Comparison of ENCODE assay signal across 18 mouse cellular contexts in genomic region chr9:96649362-96649761, GRCm38 (mm10). TPM values are rescaled to one million over a fixed set of nuclear protein-coding genes. Genes with fewer than 3 reads are reported as not detected.
DNase-seq lines count a peak whose midpoint lies in the region; TF ChIP-seq lines count a peak whose summit lies in the region.
"Had no signal": no experiment of that assay in that cellular context is flagged by ENCODE, and none has a peak within 500 bp of the region (broad histone marks: within the 10 kb centered on the region; RNA-seq: fewer than 3 reads in every experiment).

No protein-coding gene starts in this region.

- peak; percentile 36 for DNase-seq in heart, adult 11 months
- DNase-seq in heart, adult 18-20 months, result no peak
- peak; percentile 32 for DNase-seq in right cerebral cortex, postnatal 25 days
- DNase-seq in right cerebral cortex, postnatal 14 days, result no peak
- DNase-seq in left cerebral cortex, adult 8-10 months (ENCODE audit: low spot score in 2 of 2), result peak; percentile 18 to 71
- DNase-seq in gastrocnemius, adult 2 months, result no peak
- no peak for DNase-seq in urinary bladder, postnatal 4 days (ENCODE audit: low spot score in 2 of 2)
- DNase-seq: gastrocnemius, postnatal 10 days; heart, adult 2 months; heart, postnatal 14 days; liver, embryonic 13.5 days; lung, adult 2 months; lung, postnatal 14 days had no signal

- intact Hi-C loops in gastrocnemius, adult 2 months (cut with DNase I), result no loop called here

- no peak for TF ChIP-seq CTCF in gastrocnemius, adult 2 months (IDR thresholded peaks at IDR 0.05)

- no peak overlapping the region for H3K4me3 ChIP-seq in gastrocnemius, adult 2 months
- H3K4me3 ChIP-seq: embryonic facial prominence, embryonic 10.5 days; forebrain, embryonic 15.5 days; heart, adult 2 months; heart, embryonic 13.5 days; liver, embryonic 13.5 days; neural tube, embryonic 15.5 days had no signal

- no peak overlapping the region for H3K27ac ChIP-seq in gastrocnemius, adult 2 months
- H3K27ac ChIP-seq: embryonic facial prominence, embryonic 10.5 days; forebrain, embryonic 15.5 days; heart, adult 2 months; heart, embryonic 13.5 days; liver, embryonic 13.5 days; neural tube, embryonic 15.5 days; stomach, postnatal 0 days had no signal

RNA-seq across cellular contexts. Expression of gene Rasa2, which starts 17.9 kb away (rescaled TPM):
- 1 to 10 TPM; 3.9 to 5.9 TPM for total RNA-seq in heart, adult 18-20 months (2021)
- 10 to 100 TPM; 33.1 to 43.3 (median 39.0) TPM for total RNA-seq in left cerebral cortex, adult 8-10 months (2022)
- total RNA-seq in gastrocnemius, adult 2 months (2021), result 1 to 10 TPM; 3.2 to 3.6 TPM

Comparison
In these comparisons a context has a peak if more than half of its experiments do, and no peak if none do; other contexts are left out.
1. DNase-seq: peak in heart, adult 11 months (single experiment), right cerebral cortex, postnatal 25 days (single experiment) and left cerebral cortex, adult 8-10 months (2 of 2); none in heart, adult 18-20 months (0 of 2), right cerebral cortex, postnatal 14 days (single experiment), gastrocnemius, adult 2 months (single experiment) and urinary bladder, postnatal 4 days (0 of 2).
2. RNA of gene Rasa2, which starts 17.9 kb away (total RNA-seq): 33.1 to 43.3 TPM in left cerebral cortex, adult 8-10 months; 3.9 to 5.9 TPM in heart, adult 18-20 months and 3.2 to 3.6 TPM in gastrocnemius, adult 2 months; every median in the first group is over 4 times any median in the second.